Mouse (Mus musculus) midbrain, embryonic 13.5 days (tissue): ENCODE measurements around the gene Dock2. TPM values are rescaled to one million over a fixed set of nuclear protein-coding genes. Genes with fewer than 3 reads are reported as not detected.
A peak's percentile ranks its signal among the peaks of the same experiment; 100 is the strongest.

Source experiments
- ATAC-seq: fragments of 200-750 bp; cut with Nextera tagmentation; 2 replicates; pipeline ENCODE4 v1.8.0; 2017; ENCODE audit warnings: mild to moderate bottlenecking, moderate TSS enrichment, moderate library complexity
- H3K27ac ChIP-seq: fragments of 300-500 bp; sonication (generic); 2 replicates; pipeline ENCODE4 v1.5.1; 2015; ENCODE audit warnings: inconsistent platforms, mild to moderate bottlenecking, moderate library complexity
- H3K27me3 ChIP-seq: fragments of 300-500 bp; sonication (generic); 2 replicates; pipeline ENCODE4 v1.6.1; 2015; ENCODE audit warnings: mild to moderate bottlenecking, inconsistent platforms
- H3K36me3 ChIP-seq: fragments of 300-500 bp; sonication (generic); 2 replicates; pipeline ENCODE4 v1.6.1; 2015; ENCODE audit warnings: mild to moderate bottlenecking, inconsistent platforms
- H3K4me1 ChIP-seq: fragments of 300-500 bp; sonication (generic); replicated peaks from 2 replicates; pipeline ENCODE4 v1.6.1; 2015; ENCODE audit warnings: inconsistent platforms
- H3K4me2 ChIP-seq: fragments of 300-500 bp; sonication (generic); replicated peaks from 2 replicates; pipeline ENCODE4 v1.6.1; 2015; ENCODE audit warnings: moderate library complexity, mild to moderate bottlenecking, inconsistent platforms
- H3K4me3 ChIP-seq: fragments of 300-500 bp; sonication (generic); replicated peaks from 2 replicates; pipeline ENCODE4 v1.5.1; 2015; ENCODE audit warnings: mild to moderate bottlenecking, inconsistent platforms
- H3K9ac ChIP-seq: fragments of 300-500 bp; sonication (generic); replicated peaks from 2 replicates; pipeline ENCODE4 v1.6.1; 2015; ENCODE audit warnings: mild to moderate bottlenecking, inconsistent platforms
- H3K9me3 ChIP-seq: fragments of 300-500 bp; sonication (generic); 2 replicates; pipeline ENCODE4 v1.6.1; 2016; ENCODE audit warnings: mild to moderate bottlenecking, inconsistent platforms
- WGBS: fragments of 180-500 bp; shearing (Covaris S2); methylation state at CpG from one replicate; pipeline ENCODE4 v1.1.7; 2015; 5-methylcytosine and 5-hydroxymethylcytosine counted together
- polyA plus RNA-seq: library from polyadenylated mRNA; unstranded; fragments of >200 nt; fragmentation: Nextera tagmentation; extraction: Ambion mirVana; gene quantifications from 2 replicates; pipeline ENCODE4 v1.2.1, GENCODE M21; 2015

Dock2 gene
- polyA plus RNA-seq, 1 experiment from 2014 or later: 0.63 TPM

DNA sequence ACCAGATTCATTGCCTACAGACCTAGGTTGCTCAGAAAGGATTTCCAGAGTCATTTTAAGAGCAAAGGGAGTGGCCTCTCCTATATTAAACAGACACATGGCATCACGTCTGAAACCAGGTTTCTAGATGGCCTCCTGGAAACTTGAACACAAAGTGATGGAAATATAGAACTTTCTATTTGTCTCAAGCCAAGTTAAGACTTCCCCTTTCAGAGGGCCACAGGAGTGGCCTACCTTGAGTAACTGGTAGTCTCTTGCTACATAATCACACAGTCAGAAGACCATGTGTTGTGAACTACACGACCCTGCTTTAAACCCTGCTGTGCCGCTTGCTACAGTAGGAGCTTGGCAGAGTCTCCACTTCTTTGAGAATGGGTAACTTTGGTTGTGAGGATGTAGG, 400.2 kb downstream of the Dock2 start:
- no peaks in the 10 kb centered on the region for H3K27me3 ChIP-seq
- H3K9ac ChIP-seq: no peak overlapping the region
- H3K36me3 ChIP-seq: no peaks in the 10 kb centered on the region
- no peaks in the 10 kb centered on the region for H3K9me3 ChIP-seq
- H3K27ac ChIP-seq: no peak overlapping the region
- H3K4me3 ChIP-seq: no peak overlapping the region
- 90% methylated on average over 3 of the region's 3 CpGs for WGBS
- H3K4me2 ChIP-seq: no peak overlapping the region
- peaks cover 8% of the 10 kb centered on the region for H3K4me1 ChIP-seq
- ATAC-seq: no peak

DNA sequence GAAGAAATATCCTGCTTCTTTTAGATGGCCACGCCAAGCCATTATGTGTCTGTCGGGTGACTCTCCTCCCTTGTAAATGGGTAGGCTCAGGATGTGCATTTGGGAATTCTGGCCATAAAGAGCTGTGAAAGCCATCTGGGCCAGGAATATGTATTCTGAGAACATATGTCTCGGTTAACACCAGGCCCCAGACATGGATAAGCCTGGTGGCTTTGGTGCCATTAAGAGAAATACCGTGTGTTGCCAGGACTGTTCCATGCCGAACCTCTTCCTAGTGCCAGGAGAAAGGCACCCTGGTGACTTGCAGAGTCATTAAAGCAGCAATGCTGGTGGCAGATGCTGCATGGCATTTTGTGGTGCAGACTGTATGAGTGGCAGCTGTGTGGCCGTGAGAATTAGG, 406.0 kb downstream of the Dock2 start:
- Histone ChIP-seq H3K9ac (no peak overlapping the region), H3K4me3 (no peak overlapping the region), H3K4me1 (peaks cover 5% of the 10 kb centered on the region; the same call in 1 of the 2 replicates), H3K36me3 (no peaks in the 10 kb centered on the region), H3K27me3 (no peaks in the 10 kb centered on the region), H3K4me2 (no peak overlapping the region), H3K27ac (no peak overlapping the region), H3K9me3 (no peaks in the 10 kb centered on the region)
- no peak for ATAC-seq
- WGBS: 73% methylated on average over 6 of the region's 6 CpGs

DNA sequence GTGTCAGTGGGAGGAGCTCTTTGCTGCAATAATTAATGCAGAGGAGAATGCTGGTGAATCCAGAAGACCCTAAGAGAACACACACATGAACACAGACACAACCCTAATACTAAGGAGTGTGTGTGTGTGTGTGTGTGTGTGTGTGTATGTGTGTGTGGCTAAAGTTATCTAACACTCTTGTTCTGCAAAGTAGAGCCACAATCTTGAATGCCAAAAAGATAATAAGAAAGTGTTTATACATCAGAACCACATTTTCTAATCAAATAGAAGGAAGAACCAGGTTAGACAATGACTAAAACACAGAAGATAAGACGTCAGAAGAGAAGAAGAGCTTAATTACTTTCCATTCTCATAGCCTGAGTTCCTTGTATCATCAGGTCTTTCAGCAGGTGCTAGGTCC, 408.1 kb downstream of the Dock2 start:
- no peak overlapping the region for H3K4me2 ChIP-seq
- H3K27ac ChIP-seq: no peak overlapping the region
- H3K9ac ChIP-seq: no peak overlapping the region
- WGBS: 79% methylated on average over 1 of the region's 1 CpGs
- no peaks in the 10 kb centered on the region for H3K36me3 ChIP-seq
- no peak for ATAC-seq
- H3K4me1 ChIP-seq: peaks cover 5% of the 10 kb centered on the region; the same call in 1 of the 2 replicates
- H3K27me3 ChIP-seq: no peaks in the 10 kb centered on the region
- H3K4me3 ChIP-seq: no peak overlapping the region
- no peaks in the 10 kb centered on the region for H3K9me3 ChIP-seq

DNA sequence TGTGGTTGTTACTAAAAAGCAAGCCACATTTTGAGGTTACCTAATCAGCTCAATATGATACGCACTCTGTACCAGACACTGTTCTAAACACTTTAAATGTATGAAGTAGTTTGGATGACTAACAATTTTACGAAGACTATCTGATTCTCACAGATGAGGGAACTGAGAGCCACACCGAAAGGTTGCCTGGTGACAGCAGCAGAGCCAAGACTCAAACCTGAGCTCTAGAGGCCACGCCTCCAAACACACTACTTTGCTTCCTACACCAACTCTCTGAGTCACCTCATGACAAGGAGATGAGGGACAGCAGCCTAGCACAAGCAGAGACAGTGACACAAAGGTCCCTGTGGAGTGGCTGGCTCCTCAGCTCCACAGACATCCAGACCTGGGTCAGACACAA, 411.5 kb downstream of the Dock2 start:
- Histone ChIP-seq H3K27me3 (no peaks in the 10 kb centered on the region), H3K4me3 (no peak overlapping the region), H3K9me3 (no peaks in the 10 kb centered on the region), H3K27ac (no peak overlapping the region), H3K36me3 (no peaks in the 10 kb centered on the region), H3K9ac (no peak overlapping the region), H3K4me1 (peaks cover 5% of the 10 kb centered on the region; the same call in 1 of the 2 replicates), H3K4me2 (no peak overlapping the region)
- 89% methylated on average over 4 of the region's 4 CpGs for WGBS
- ATAC-seq: no peak

DNA sequence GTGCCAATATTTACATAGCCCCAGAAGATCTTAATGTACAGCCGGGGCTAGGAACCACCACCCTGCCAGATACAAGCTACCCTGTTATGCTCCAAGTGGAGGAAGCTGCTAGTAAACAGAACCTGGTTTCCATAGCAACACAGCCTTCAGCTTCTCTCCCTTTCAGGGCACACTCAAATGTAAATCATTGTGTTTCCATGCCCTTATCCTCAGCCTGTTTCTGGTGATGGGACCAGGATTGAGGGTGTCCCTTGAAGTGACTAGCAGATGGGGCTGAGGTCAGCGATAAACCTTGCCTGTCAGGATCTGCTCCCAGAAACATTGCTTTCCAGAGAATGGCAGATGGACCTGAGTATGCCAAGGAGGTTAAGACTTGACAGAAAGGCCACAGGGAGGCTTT, 427.6 kb downstream of the Dock2 start:
- Histone ChIP-seq H3K9ac (no peak overlapping the region), H3K27ac (no peak overlapping the region), H3K27me3 (no peaks in the 10 kb centered on the region), H3K36me3 (no peaks in the 10 kb centered on the region), H3K9me3 (no peaks in the 10 kb centered on the region), H3K4me2 (no peak overlapping the region), H3K4me1 (peaks cover 14% of the 10 kb centered on the region), H3K4me3 (no peak overlapping the region)
- WGBS: 37% methylated on average over 2 of the region's 2 CpGs
- peak; percentile 40; the same call in 1 of the 2 replicates for ATAC-seq

DNA sequence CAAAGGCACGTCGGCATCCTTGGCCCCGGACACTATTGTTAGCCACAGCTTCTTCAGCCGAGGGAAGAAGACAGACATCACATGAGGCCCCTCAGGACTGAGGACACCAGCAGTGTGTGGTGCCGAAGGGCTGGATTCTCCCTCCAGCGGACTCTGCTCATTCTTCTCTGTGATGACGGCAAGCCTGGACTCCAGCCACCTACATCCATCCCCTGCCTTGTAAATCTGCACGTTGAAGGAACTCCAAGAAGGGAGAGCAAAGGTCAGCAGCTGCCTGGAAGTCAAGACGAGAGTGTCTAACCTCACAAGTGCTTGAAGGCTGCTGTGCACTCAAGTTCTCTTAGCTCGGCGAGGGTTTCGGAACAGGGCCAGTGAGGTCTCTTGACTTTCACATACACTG, 428.3 kb downstream of the Dock2 start:
- ATAC-seq: 0 out of 2 replicates have a peak, but pooled peaks have one; percentile 63
- 71% methylated on average over 12 of the region's 12 CpGs for WGBS

DNA sequence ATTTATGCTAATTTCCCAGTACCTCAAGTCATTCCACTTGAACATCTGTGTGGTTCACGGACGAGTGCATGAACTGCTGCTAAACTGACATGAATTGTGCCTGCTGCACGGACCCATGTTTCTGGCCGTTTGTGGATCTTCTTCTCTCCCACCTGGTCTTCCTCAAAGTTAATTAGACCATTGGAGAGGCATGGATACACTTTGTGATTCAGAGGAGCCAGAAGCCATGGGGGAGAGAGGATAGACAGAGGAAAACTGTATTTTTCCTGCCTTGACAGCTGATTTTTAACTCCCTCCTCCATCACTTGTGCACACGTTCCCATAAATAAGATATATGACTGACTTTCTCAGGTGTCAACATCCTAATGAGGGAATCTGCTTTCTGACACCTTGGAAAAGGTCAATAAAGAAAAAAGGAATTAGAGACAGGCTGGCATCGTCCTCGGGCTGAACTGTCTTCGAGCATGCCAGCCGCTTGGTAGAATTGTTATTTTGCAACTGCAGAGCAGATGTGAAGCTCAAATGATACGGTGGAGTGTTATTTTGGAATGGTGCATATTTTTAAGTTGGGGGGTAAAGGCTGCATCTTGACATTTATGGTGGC, 434.1 kb downstream of the Dock2 start:
- Histone ChIP-seq H3K9me3 (no peaks in the 10 kb centered on the region), H3K36me3 (no peaks in the 10 kb centered on the region), H3K27ac (no peak overlapping the region), H3K4me3 (no peak overlapping the region), H3K4me2 (no peak overlapping the region), H3K4me1 (peaks cover 15% of the 10 kb centered on the region), H3K9ac (no peak overlapping the region), H3K27me3 (no peaks in the 10 kb centered on the region)
- WGBS: 82% methylated on average over 10 of the region's 10 CpGs
- ATAC-seq: no peak

More for the DNA sequence above, 428.3 kb downstream of the Dock2 start:
- Histone ChIP-seq H3K9ac (no peak overlapping the region), H3K4me3 (no peak overlapping the region), H3K36me3 (no peaks in the 10 kb centered on the region), H3K27ac (no peak overlapping the region), H3K4me2 (no peak overlapping the region), H3K27me3 (no peaks in the 10 kb centered on the region), H3K9me3 (no peaks in the 10 kb centered on the region), H3K4me1 (peaks cover 14% of the 10 kb centered on the region)

DNA sequence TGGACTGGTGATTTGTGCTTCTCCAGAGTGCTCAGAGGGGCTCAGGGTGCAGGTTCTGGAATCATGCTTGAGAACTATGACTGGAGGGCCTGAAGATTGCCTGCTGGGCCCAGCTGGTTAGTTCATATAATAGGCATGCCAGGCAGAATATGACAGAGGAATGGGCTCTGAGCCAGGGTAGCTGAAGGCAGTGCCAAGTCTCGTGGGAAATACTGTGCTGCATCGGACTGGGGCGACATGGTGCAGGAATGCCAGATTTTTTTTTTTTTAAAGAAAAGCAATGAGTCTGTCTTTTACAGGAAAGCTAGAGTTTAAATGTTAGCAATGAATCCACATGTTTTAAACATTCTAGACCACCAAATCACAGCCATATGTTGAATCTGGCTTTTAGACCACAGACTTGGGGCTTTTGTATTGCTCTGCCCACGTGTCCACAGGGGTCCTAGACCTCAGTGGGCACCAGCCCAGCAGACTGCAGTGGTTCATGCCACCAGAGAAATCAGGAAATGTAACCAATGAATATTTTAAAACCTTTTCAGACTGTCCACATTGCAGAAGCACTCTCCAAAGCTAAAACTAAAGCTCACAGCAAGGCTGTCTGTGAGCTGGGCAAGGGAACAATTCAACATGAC, 435.3 kb downstream of the Dock2 start:
- H3K36me3 ChIP-seq: no peaks in the 10 kb centered on the region
- no peak overlapping the region for H3K27ac ChIP-seq
- no peaks in the 10 kb centered on the region for H3K9me3 ChIP-seq
- H3K4me1 ChIP-seq: peaks cover 26% of the 10 kb centered on the region
- H3K9ac ChIP-seq: no peak overlapping the region
- H3K27me3 ChIP-seq: no peaks in the 10 kb centered on the region
- H3K4me2 ChIP-seq: no peak overlapping the region
- ATAC-seq: peak; percentile 76; the same call in 1 of the 2 replicates
- H3K4me3 ChIP-seq: no peak overlapping the region
- WGBS: 63% methylated on average over 4 of the region's 4 CpGs

DNA sequence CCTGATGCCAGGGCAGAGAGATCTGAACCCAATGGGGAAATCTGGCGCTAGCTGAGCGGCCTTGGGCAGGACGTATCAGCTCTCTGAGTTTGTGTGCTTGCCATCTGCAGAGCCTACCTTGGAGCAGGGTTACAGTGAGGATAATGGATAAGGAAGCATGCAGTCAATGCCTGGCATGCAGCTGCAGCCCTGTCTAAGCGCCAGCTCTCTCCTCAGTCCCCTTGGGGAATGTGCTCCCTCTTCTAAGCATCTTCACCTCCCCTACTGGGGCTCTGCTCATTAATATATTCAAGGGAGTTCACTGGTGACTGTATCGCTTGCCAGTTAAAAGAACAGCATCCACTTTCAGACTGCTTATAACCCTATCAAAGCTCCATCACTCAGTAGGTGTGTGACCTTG, 439.4 kb downstream of the Dock2 start:
- no peaks in the 10 kb centered on the region for H3K36me3 ChIP-seq
- peak; percentile 78 for ATAC-seq
- no peak overlapping the region for H3K9ac ChIP-seq
- no peak overlapping the region for H3K4me3 ChIP-seq
- no peak overlapping the region for H3K4me2 ChIP-seq
- H3K9me3 ChIP-seq: no peaks in the 10 kb centered on the region
- H3K27me3 ChIP-seq: no peaks in the 10 kb centered on the region
- 56% methylated on average over 5 of the region's 5 CpGs for WGBS
- peak overlapping the region; percentile 45 for H3K27ac ChIP-seq
- H3K4me1 ChIP-seq: peaks cover 32% of the 10 kb centered on the region

DNA sequence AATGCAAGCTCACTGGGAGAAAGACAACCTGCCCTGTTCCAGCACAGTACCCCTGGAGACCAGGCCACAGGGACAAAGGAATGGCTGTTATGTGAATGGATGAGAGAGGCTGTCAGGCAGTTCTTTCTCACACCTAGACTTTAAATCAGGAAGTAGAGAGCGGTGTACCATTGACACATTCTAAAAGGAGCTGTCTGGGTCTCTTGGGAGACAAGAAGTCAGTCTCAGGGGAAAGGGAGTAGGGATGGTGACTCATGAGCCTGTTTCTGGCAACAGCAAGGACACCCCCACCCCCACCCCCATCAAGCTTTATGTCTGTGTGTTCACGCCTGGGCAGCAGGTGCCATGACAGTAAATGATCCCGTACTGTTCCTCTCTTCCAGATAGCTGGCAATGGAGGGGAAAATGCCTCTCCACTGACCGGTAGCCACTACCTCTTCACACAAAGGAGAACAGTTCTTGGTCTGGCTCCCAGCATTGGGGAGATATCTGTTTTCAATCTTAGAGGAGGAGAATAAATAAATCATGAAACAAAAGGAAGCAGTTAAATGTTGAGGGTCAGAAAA, 439.9 kb downstream of the Dock2 start:
- ATAC-seq: no peak
- Histone ChIP-seq H3K9me3 (no peaks in the 10 kb centered on the region), H3K4me1 (peaks cover 27% of the 10 kb centered on the region), H3K4me3 (no peak overlapping the region), H3K27ac (peak overlapping the region; percentile 45), H3K9ac (no peak overlapping the region), H3K4me2 (no peak overlapping the region), H3K36me3 (no peaks in the 10 kb centered on the region), H3K27me3 (no peaks in the 10 kb centered on the region)
- 65% methylated on average over 4 of the region's 4 CpGs for WGBS

DNA sequence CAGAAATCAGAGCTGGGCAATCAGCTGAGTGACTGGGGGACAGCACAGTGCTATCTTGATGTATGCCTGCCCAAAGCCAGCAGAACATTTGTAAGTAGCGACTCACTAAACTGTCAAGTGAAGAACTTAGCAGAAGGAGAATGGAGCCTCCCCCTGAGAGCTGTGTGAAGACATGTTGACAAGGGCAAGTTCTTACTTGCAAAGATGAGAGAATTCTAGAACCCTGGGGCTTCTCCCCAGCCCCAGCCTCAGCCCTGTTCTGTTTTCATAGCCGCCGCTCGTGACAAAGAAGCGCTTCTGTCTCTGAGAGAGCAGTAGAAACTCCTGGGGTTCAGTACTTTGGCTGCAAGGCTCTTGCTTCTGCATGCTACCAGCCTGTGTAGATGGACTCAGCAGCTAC, 444.0 kb downstream of the Dock2 start:
- H3K27ac ChIP-seq: no peak overlapping the region
- H3K36me3 ChIP-seq: no peaks in the 10 kb centered on the region
- no peak overlapping the region for H3K4me3 ChIP-seq
- H3K27me3 ChIP-seq: no peaks in the 10 kb centered on the region
- no peak for ATAC-seq
- H3K9me3 ChIP-seq: no peaks in the 10 kb centered on the region
- peaks cover 21% of the 10 kb centered on the region for H3K4me1 ChIP-seq
- no peak overlapping the region for H3K4me2 ChIP-seq
- no peak overlapping the region for H3K9ac ChIP-seq
- 92% methylated on average over 5 of the region's 5 CpGs for WGBS

DNA sequence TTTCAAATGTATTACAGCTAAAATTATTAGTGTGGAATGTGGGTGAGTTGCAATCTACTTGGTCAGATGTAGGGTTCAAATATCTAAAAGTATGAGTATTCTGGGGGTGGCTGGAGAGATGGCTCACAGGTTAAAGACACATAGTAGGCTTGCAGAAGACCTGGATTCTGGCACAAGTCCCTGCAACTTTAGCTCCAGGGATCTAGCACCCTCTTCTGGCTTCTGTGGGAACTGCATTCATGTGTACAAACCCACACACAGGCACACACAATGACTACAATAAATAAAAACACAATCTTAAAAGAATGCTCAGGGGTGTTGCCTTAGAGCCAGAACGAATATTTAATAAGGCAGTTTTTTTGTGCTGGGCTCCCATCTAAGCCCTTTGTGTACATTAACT, 445.8 kb downstream of the Dock2 start:
- Histone ChIP-seq H3K27ac (no peak overlapping the region), H3K9me3 (no peaks in the 10 kb centered on the region), H3K9ac (no peak overlapping the region), H3K4me3 (no peak overlapping the region), H3K4me1 (peaks cover 9% of the 10 kb centered on the region), H3K4me2 (no peak overlapping the region), H3K27me3 (no peaks in the 10 kb centered on the region), H3K36me3 (no peaks in the 10 kb centered on the region)
- WGBS: 78% methylated on average over 1 of the region's 1 CpGs
- ATAC-seq: no peak
